Mouse (Mus musculus) central nervous system, embryonic 18 days (tissue): ENCODE measurements around the gene Sele. TPM values are rescaled to one million over a fixed set of nuclear protein-coding genes. Genes with fewer than 3 reads are reported as not detected.

Experiments used
- polyA plus RNA-seq: library from polyadenylated mRNA; depleted of rRNA; stranded (reverse); fragments of >200 nt; gene quantifications from 2 replicates; pipeline ENCODE4 v1.2.3, GENCODE M21; 2012; rRNA removed

The Sele gene
- 0.03 TPM in 2 replicates for polyA plus RNA-seq

DNA sequence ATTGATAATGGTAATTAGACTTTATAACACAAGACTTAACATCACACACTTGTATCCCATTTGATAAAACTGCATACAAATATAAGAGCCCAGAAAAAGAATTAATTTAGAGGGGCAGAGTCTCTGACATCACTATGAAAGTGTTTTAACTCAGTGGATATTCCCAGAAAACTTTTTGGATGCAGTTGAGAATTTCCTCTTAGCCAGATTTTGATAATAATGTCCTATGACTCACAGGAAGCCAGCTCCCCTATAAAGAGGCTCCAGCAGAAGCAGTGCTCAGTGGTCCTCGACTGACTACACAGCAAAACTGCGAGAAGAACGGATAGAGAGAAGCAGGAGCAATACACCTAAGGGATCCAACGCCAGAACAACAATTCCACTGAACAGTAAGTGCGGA, at the start of gene Sele:
Gene Sele (plus strand): TSS at position 301 of the 400 bp plus-strand sequence.

GRCm38 (mm10) chr1:164061925-164062324, 13.9 kb downstream of the Sele start, which contains the start of gene Sell:
Sell (plus strand) TSS chr1:164061982.

Other genes starting within 250 kb of the Sele start
- gene Scyl3, start 119.1 kb upstream of the Sele start, polyA plus RNA-seq = 17.5 and 18.5 TPM in 2 replicates
- 5.3 and 5.7 TPM in 2 replicates for gene BC055324, start 53.4 kb upstream of the Sele start, polyA plus RNA-seq
- gene Mettl18, start 53.3 kb upstream of the Sele start, polyA plus RNA-seq = 4.2 TPM in 2 replicates
- 0.14 and 0.25 TPM in 2 replicates for gene Sell, start 13.7 kb downstream of the Sele start, polyA plus RNA-seq
- 0.08 and 0.16 TPM in 2 replicates for gene Selp, start 67.0 kb downstream of the Sele start, polyA plus RNA-seq
- gene F5, start 103.6 kb downstream of the Sele start, polyA plus RNA-seq = 0.14 and 0.20 TPM in 2 replicates
- 7.9 and 8.0 TPM in 2 replicates for gene Slc19a2, start 200.8 kb downstream of the Sele start, polyA plus RNA-seq
- 14.9 and 17.5 TPM in 2 replicates for gene Ccdc181, start 227.4 kb downstream of the Sele start, polyA plus RNA-seq